Mouse (Mus musculus): ENCODE measurements around the gene Asb17.
"Not testable (repeated sequence)": the region's sequence is repeated elsewhere in the genome, so short reads cannot be mapped to it uniquely, and the experiment has no call there.

Gene Asb17

GRCm38 (mm10) chr3:153834071-153834470 lies 9.9 kb upstream of the Asb17 start:
- DNase-seq: no peak

DNA sequence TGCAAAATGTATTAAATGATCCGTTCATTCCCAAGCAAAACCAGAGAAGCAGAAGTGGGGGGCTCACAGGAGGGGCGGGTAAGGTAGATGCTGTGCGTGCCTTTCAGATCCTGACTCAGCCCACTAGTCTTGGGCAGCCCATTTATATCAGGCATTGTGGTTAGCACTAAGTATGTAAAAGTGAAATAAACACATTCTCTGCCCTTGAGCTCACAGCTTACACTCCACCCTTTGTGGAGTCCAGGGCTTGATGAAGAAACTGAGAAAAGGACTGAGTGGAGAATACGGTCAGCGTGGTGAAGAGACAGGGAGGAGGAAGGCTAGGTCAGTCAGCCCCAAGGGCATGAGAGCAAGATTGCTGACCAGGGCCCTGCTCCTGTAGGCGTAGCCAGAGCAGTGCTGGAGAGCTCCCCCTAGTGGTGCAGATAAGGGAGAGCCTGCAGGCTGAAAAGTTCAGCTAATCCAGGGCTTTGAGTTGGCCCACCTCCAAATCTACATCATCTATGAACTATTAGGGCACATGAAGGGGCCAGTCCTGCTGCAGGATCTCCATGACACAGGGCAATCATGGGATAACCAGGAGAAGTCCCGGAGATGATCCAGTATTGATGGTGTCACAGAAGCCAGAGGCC lies 8.4 kb upstream of the Asb17 start:
- DNase-seq: peak; percentile 46

DNA sequence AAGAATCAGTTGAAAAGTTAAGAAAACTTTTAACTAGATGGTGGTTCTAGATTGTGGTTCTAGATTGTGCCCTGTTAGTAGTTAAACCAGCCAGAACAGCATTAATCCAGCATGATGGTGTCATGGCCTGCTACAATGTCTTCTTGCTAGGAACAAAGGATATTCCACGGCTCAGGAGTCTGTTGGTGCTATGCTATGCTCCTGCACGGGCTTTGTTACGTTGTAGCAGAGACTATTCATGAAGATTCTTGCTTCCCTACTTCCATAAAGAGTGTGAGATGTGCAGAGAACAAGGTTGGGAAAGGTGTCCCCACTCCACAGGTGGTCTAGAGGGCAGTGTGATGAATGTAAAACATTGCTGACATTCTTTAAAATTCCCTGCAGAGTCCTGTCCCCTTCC lies 7.7 kb upstream of the Asb17 start:
- no peak for DNase-seq

- no peak for DNase-seq
Observed at GRCm38 (mm10) chr3:153837593-153837992, 6.4 kb upstream of the Asb17 start.

DNA sequence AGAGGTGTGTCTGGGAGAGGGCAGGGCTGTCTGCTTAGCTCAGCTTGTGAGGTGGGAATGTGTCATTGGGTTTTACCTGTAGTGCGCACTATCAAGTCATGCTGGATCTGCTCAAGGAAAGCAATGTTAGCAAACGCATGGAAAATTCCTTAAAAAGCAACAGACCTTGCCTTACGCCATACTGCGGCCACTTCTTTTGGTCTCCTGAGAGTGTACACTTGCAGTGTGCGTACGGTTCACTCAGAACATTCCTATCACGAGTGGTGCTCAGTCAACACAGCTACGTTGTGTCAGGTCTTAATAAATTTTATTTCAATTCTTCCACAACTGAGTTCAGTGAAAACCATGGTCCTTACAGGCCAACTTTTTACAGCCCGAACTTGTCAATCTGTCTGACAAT lies 748 bp downstream of the Asb17 start:
- no peak for DNase-seq

GRCm38 (mm10) chr3:153845500-153845899 lies 1.5 kb downstream of the Asb17 start:
- DNase-seq: no peak

DNA sequence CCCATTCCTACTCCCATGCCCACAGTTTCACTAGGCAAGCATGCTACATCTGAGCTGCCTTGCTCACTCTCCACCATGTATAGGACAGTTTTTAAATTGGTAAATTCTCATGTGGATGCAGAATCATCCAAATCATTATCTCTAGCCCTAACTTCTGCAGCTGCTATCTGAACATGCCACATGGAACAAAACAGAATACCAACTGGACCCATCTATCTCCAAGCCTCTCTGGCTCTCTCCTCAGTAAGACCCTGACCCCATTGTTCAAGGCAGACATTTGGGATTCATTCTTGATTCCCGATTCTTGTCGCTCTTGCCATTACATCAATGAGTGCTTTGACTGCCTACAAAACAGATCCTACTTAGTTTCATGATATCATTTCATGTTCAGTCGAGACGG lies 2.1 kb downstream of the Asb17 start:
- DNase-seq: no peak

DNA sequence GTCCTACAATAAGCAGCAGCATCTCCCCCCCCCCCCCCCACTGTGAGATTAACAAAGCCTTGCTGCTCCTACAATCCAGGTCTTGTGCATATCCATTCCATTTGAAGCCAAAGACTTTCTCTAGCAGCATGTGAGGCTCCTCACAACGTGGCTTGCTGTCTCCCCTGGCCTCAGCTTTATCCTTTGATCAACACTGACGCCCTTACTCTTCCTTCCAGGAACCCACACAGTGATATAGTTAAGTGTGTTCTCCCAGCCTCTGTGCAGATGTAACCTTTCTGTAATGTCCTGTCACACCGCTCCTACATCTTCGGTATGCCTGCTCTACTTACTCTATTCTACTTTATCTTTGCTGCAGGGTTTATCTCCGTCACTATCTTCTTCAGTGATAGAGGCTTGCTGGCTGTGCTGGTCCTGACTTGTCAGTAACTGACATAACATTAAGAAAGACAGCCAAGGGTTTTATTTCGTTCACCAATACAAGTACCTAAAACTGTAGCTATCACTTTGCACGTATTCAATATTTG lies 3.3 kb downstream of the Asb17 start:
- no peak for DNase-seq

GRCm38 (mm10) chr3:153849368-153850015 lies 5.5 kb downstream of the Asb17 start:
- no peak for DNase-seq

DNA sequence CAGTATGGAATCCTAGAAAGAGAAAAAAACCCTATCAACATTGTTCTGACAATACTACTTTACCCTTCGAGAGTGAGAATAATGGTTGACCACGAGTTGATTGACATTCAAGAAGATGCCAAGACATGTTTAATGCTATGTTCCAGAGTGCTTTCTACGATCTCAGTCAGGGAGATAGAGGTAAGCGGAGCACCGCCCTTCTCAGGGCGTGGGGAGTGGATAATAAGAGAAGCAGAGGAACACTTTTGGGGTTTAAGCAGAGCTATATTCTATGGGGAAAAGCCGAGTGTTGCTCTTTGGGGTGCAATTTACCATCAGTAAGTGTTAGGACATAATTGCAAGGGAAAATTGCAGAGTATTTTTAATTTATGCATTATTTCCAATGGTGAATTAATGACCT lies 6.8 kb downstream of the Asb17 start:
- no peak for DNase-seq

DNA sequence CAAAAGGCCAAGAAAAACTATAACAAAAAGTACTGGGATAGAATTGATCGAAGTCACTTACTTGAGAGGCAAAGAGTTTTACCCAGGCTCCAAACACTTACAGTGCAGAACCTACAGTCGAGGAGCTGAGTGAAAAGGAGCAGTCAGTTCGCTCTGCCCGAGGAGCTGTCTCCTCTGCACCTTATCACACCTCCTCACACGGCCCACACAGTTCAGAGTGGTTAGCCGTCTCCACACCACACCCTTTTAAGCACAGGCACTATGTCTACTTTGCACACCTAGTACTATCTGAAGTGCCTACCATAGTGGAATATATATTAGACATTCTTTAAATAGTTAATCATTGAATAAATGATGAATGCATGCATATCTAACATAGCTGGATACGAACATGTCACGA lies 8.3 kb downstream of the Asb17 start:
- no peak for DNase-seq

- DNase-seq: no peak
Observed at GRCm38 (mm10) chr3:153858350-153859001, 14.5 kb downstream of the Asb17 start.

DNA sequence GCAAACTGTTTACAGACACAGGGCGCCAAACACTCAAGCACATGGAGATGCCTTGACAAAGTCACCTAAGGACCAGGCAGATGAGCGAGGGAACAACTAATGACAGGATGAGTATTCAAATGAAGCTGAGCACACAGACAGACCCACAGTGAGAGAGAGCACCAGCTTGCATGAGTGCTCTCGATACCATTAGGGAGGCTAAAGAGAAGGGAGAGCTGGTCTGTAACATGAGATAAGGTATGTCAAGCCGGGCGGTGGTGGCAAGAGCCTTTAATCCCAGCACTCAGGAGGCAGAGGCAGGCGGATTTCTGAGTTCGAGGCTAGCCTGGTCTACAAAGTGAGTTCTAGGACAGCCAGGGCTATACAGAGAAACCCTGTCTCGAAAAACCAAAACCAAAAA lies 16.4 kb downstream of the Asb17 start:
- DNase-seq: not testable (repeated sequence)

DNA sequence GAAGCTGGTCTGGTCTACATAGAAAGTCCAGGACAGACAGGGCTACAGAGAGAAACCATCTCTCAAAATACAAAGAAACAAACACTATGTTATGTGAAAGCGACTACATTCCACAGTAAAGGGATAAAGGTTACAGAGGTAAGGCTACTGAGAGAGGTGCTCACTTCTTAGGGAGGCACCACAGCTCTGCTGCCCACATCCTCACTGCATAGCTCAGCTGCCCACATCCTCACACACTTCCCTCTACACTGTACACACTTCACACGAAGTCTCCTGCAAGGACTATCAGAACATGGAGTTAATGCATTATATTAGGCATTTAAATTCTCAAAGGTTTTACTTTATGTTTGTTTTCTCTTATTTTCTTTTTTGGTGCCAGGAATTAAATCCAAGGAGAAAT lies 19.8 kb downstream of the Asb17 start:
- no peak for DNase-seq

DNA sequence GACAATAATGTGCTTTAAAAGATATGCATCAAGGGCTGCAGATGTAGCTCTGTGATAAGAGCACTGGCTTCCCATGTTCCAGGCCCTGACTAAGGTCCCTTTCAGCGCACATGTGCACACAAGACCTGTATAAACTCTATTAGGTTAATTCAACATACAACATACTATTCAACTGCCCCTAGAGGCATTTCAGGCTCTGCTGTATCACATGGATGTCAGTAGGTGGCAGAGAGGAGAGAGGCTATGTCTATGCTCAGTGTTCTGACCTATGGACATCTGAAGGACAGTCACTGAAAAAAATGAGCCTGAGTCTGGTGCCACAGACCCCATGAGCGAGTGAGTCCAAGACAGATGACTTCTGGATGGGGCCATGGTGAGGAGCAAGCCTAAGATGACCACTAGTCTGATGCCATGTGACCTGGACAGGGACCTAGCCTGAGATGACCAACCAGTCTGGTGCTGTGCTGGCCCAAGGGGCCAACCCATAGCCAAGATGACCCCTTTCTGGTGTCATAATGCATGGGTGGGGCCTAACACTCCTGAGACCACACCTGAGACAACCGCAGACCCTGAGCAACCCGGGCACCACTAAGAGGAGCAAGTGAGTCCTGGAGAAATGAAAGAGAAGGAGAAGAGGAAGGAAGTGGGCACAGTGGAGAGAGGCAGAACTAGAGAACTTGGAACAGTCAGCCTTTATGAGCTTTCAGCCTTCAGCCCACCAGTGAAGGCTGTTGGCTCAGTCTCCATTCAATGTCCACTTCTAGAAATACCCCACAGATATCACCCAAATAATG lies 20.8 kb downstream of the Asb17 start:
- DNase-seq: no peak

GRCm38 (mm10) chr3:153867149-153868136 lies 23.4 kb downstream of the Asb17 start:
- DNase-seq: no peak

DNA sequence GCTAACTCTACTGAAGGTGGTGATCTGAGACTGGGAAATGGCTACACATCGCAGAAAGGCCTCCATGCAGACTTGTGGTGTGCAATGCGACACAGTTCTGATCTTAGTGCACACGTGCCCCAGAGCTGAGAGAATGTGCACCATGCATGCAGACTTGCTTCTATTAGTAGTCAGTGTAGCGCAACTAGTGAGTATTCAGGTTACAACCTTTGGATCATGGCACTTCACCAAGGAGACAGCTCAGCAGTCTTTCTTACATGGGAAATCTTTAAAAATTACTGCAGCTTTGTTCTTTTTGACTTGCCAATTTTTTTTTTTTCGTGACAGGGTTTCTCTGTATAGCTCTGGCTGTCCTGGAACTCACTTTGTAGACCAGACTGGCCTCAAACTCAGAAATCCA lies 27.4 kb downstream of the Asb17 start:
- DNase-seq: no peak

DNA sequence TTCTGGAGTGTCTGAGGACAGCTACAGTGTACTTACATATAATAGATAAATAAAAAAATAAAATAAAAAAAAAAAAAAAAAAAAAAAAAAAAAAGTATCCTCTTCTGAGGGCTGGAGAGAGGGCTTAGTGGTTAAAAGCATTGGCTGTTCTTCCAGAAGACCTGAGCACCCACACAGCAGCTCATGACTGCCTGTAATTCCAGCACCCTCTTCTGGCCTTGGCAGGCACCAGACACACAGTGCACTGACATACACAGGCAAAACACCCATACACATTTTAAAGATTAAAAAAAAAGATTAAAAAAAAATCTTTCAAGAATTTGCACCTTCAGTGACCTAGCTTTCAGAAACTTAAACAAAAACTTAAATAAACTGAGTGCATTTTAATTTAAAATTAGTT lies 42.3 kb downstream of the Asb17 start:
- no peak for DNase-seq

GRCm38 (mm10) chr3:153888141-153888540 lies 44.1 kb downstream of the Asb17 start:
- DNase-seq: no peak

DNA sequence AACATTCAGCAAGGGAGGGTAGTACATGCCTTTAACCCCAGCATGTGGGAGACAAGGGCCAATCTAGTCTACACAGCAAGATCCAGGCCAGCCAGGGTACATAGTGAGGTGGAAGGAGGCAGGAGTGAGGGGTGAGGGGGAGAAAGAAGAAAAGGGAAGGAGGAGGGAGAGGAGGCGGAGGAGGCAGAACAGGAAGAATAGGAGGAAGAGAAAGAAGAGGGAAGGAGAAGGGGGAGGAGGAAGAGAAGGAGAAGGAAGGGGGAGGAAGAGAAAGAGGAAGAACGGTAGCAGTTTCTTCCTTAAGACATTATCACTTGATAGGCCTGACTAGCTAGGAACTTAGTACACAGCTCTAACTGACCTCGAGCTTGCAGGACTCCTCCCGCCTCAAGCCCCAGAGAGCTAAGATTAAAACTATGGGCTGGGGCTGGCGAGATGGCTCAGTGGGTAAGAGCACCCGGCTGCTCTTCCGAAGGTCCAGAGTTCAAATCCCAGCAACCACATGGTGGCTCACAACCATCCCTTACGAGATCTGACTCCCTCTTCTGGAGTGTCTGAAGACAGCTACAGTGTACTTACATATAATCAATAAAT lies 45.3 kb downstream of the Asb17 start:
- DNase-seq: no peak

DNA sequence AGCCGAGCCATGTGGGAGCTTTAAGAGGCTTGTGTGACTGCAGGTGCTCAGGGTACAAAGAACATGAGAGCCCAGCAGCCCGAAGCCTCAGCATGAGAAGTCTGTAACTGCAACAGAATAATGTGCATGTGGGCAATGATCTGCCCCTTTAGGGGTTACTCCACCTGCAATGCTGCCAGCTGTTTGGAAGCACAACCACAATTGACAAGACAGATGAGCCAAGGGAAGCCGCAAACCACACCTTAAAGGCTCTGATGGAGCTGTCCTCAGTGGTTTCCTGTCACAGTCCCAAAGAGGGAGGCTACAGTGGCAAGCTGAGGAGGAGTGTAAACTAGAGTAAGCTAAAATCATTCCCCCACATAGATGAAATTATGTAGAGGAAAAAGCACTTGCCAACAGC lies 51.4 kb downstream of the Asb17 start:
- no peak for DNase-seq

- DNase-seq: no peak
Observed at GRCm38 (mm10) chr3:153897216-153897615, 53.2 kb downstream of the Asb17 start.

All from right cerebral cortex, postnatal 14 days (tissue).